Mouse (Mus musculus) liver, embryonic 14.5 days (tissue): ENCODE measurements at regions not wholly inside any gene's neighbourhood (a gene's known extent, or its start where the extent isn't known, plus 50 kb on each side); places are given as distances from the start of the nearest gene placed in this dataset.

Experiments
- ATAC-seq: fragments of 200-750 bp; cut with Nextera tagmentation; 2 replicates; pipeline ENCODE4 v1.8.0; 2017; ENCODE audit warnings: moderate number of reproducible peaks, mild to moderate bottlenecking, moderate library complexity; ENCODE audit not compliant: insufficient read depth
- DNase-seq, 3 experiments: peaks; one replicate each; pipeline ENCODE4 v3.0.0-alpha.2; 2012 to 2013; ENCODE audit warnings: low read depth in 3 of 3, low spot score in 3 of 3
- H3K27ac ChIP-seq: fragments of 300-500 bp; sonication (generic); 2 replicates; pipeline ENCODE4 v1.5.1; 2014; ENCODE audit warnings: moderate library complexity, mild to moderate bottlenecking, control low read depth, inconsistent platforms
- H3K27me3 ChIP-seq: fragments of 300-500 bp; sonication (generic); 2 replicates; pipeline ENCODE4 v1.6.1; 2014; ENCODE audit warnings: mild to moderate bottlenecking, low read length, moderate library complexity; ENCODE audit not compliant: control insufficient read depth, insufficient read depth
- H3K36me3 ChIP-seq: fragments of 300-500 bp; sonication (generic); replicated peaks from 2 replicates; pipeline ENCODE4 v1.6.1; 2014; ENCODE audit warnings: low read depth; ENCODE audit not compliant: control insufficient read depth, insufficient read depth
- H3K4me1 ChIP-seq, 2 experiments: fragments of 200-500 bp in 1 of 2; fragments of 300-500 bp in 1 of 2; sonication (generic) in 1 of 2; replicated peaks; 2 replicates each; pipeline ENCODE4 v1.6.1; 2012 to 2014; ENCODE audit warnings: antibody characterized with exemption in 1 of 2, inconsistent platforms in 1 of 2, low read length in 1 of 2; ENCODE audit not compliant: control insufficient read depth in 2 of 2, insufficient read depth in 2 of 2
- H3K4me2 ChIP-seq: fragments of 300-500 bp; sonication (generic); 2 replicates; pipeline ENCODE4 v1.6.1; 2014; ENCODE audit warnings: low read depth, mild to moderate bottlenecking, control low read depth, moderate library complexity
- H3K4me3 ChIP-seq, 2 experiments: fragments of 200-500 bp in 1 of 2; fragments of 300-500 bp in 1 of 2; sonication (generic) in 1 of 2; 2 replicates each; pipeline ENCODE4 v1.5.1; 2012 to 2014; ENCODE audit warnings: low read depth in 2 of 2, low read length in 2 of 2, mild to moderate bottlenecking in 2 of 2, control low read depth in 1 of 2, inconsistent platforms in 1 of 2, moderate library complexity in 1 of 2; ENCODE audit not compliant: insufficient read depth in 1 of 2
- H3K9ac ChIP-seq: fragments of 300-500 bp; sonication (generic); replicated peaks from 2 replicates; pipeline ENCODE4 v1.6.1; 2014; ENCODE audit warnings: mild to moderate bottlenecking, control low read depth, moderate library complexity
- H3K9me3 ChIP-seq: fragments of 300-500 bp; sonication (generic); 2 replicates; pipeline ENCODE4 v1.6.1; 2016; ENCODE audit warnings: low read length, mixed read lengths; ENCODE audit not compliant: control insufficient read depth
- CTCF ChIP-seq: IDR thresholded peaks from 2 replicates; pipeline ENCODE4 v1.5.1; 2016; ENCODE audit warnings: antibody characterized with exemption, low read depth, control low read depth
- EP300 ChIP-seq: IDR thresholded peaks from 2 replicates; pipeline ENCODE4 v1.6.1; 2016; ENCODE audit warnings: antibody characterized with exemption, low read depth
- WGBS: fragments of 180-500 bp; shearing (Covaris S2); extraction: QIAGEN DNeasy Blood & Tissue Kit; methylation state at CpG from one replicate; pipeline ENCODE4 v1.1.7; 2014; ENCODE audit not compliant: insufficient replicate concordance; 5-methylcytosine and 5-hydroxymethylcytosine counted together

GRCm38 (mm10) chr8:24294565-24294964 is 431.1 kb downstream of the Adam3 start:
- ATAC-seq (no peak), DNase-seq (no peak)
- no peaks in the 10 kb centered on the region for H3K27me3 ChIP-seq
- no peaks in the 10 kb centered on the region for H3K9me3 ChIP-seq
- no peak overlapping the region for H3K9ac ChIP-seq
- no peaks in the 10 kb centered on the region for H3K4me1 ChIP-seq
- no peak for TF ChIP-seq EP300
- no peak for TF ChIP-seq CTCF
- WGBS: 54% methylated on average over 1 of the region's 1 CpGs
- no peak overlapping the region for H3K27ac ChIP-seq
- H3K4me2 ChIP-seq: no peak overlapping the region
- no peak overlapping the region for H3K4me3 ChIP-seq
- H3K36me3 ChIP-seq: no peaks in the 10 kb centered on the region

GRCm38 (mm10) chr8:24287861-24288260 is 437.8 kb downstream of the Adam3 start:
- no peaks in the 10 kb centered on the region for H3K4me1 ChIP-seq
- H3K4me2 ChIP-seq: no peak overlapping the region
- WGBS: 79% methylated on average over 6 of the region's 6 CpGs

GRCm38 (mm10) chr8:24284966-24285365 is 440.7 kb downstream of the Adam3 start:
- no peak for TF ChIP-seq CTCF
- TF ChIP-seq EP300: no peak
- ATAC-seq (no peak), DNase-seq (no peak)
- Histone ChIP-seq H3K36me3 (no peaks in the 10 kb centered on the region), H3K4me1 (no peaks in the 10 kb centered on the region), H3K9ac (no peak overlapping the region), H3K27me3 (no peaks in the 10 kb centered on the region), H3K9me3 (no peaks in the 10 kb centered on the region), H3K4me3 (no peak overlapping the region), H3K4me2 (no peak overlapping the region), H3K27ac (no peak overlapping the region)
- WGBS: 65% methylated on average over 2 of the region's 2 CpGs

More at GRCm38 (mm10) chr8:24287861-24288260, 437.8 kb downstream of the Adam3 start:
- Histone ChIP-seq H3K9ac (no peak overlapping the region), H3K27me3 (no peaks in the 10 kb centered on the region), H3K27ac (no peak overlapping the region), H3K4me3 (no peak overlapping the region), H3K36me3 (no peaks in the 10 kb centered on the region), H3K9me3 (no peaks in the 10 kb centered on the region)
- TF ChIP-seq CTCF (no peak), EP300 (no peak)
- ATAC-seq (no peak), DNase-seq (no peak)

DNA sequence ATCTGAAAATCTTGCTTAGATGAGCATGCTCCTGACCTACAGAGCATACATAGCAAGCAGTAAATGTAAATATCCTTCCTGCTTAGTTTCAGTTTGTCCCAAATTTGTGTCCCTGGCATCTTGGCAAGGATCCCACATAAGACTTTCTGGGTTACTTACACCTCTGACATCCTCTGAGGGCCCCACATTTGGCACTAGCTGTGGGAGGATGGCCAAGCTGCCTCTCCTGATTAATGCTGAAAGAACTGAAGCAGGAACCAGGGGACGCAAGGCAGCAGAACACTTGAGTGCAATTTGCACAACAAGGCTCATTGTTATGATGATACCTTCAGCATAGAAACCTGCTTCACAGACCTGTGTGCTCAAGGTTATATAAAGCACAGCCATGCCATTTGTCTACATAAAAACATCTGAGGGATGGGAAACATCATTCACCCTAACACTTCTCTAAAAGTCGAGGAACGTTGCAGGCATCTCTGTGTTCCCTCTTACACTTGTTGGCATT is 441.7 kb downstream of the Adam3 start:
- WGBS: 47% methylated on average over 3 of the region's 3 CpGs
- ATAC-seq: no peak

DNA sequence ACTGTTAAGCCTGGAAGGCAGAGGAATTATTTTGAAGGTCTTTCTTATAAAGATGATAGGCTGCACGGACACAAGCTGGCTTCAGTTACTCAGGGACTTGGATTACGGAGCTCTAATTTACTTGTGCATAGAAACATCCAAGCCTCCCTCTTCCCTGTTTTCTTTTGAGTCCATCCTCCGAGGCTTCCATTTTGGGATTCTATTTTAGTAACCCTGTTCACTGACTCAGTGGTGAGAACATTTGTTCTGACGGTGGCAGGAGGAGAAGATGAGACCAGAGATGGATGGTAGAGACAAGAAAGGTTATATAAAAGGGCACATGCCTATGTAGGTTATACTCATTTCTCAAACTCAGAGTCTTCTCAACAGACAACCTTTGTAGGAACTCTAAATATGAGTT is 445.4 kb downstream of the Adam3 start:
- no peak for TF ChIP-seq CTCF
- no peak for TF ChIP-seq EP300
- Histone ChIP-seq H3K27ac (no peak overlapping the region), H3K4me3 (no peak overlapping the region), H3K9me3 (no peaks in the 10 kb centered on the region), H3K36me3 (no peaks in the 10 kb centered on the region), H3K4me2 (no peak overlapping the region), H3K27me3 (no peaks in the 10 kb centered on the region), H3K4me1 (no peaks in the 10 kb centered on the region), H3K9ac (no peak overlapping the region)
- no peak for ATAC-seq
- no peak for DNase-seq
- 59% methylated on average over 4 of the region's 4 CpGs for WGBS

More for the DNA sequence above, 441.7 kb downstream of the Adam3 start:
- no peak overlapping the region for H3K4me3 ChIP-seq
- H3K27me3 ChIP-seq: no peaks in the 10 kb centered on the region
- no peaks in the 10 kb centered on the region for H3K9me3 ChIP-seq
- no peaks in the 10 kb centered on the region for H3K4me1 ChIP-seq
- H3K36me3 ChIP-seq: no peaks in the 10 kb centered on the region
- no peak for DNase-seq
- TF ChIP-seq CTCF (no peak), EP300 (no peak)
- H3K9ac ChIP-seq: no peak overlapping the region
- H3K4me2 ChIP-seq: no peak overlapping the region
- no peak overlapping the region for H3K27ac ChIP-seq
